Mouse (Mus musculus) left cerebral cortex, adult 18-20 months (tissue): Measurements from ENCODE around the gene Zdhhc18. TPM values are rescaled to one million over a fixed set of nuclear protein-coding genes. Genes with fewer than 3 reads are reported as not detected.
A peak's percentile ranks its signal among the peaks of the same experiment; 100 is the strongest.

Experiments used
- DNase-seq, 2 experiments: peaks; one replicate each; pipeline ENCODE4 v3.0.0; 2021 to 2022; ENCODE audit warnings: low spot score in 2 of 2, mixed read lengths in 1 of 2
- total RNA-seq, 2 experiments: library from RNA; stranded (reverse); gene quantifications; 2 replicates each; pipeline ENCODE4 v1.2.3; 2021

Gene Zdhhc18
- total RNA-seq, 2 experiments from 2014 or later, result 35.5 to 39.2 TPM

DNA sequence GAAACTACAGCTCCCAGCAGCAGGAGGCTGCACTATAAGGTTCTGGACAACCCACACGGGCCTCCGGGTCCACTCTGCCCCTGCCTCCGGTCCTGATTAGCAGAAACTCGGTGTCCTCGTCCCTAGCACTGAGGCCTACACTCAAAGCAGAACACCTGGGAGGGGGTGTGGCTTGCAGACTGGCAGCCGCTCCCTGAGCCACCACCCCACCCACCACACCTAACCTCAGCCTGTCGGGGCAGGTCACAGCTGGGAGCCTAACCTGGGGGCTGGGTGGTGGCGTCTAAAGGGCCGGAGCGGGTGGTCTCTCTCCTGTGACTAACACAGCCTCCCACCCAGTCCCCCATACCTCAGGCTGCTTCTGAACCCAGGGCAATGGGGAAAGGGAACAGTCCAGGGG is 42.7 kb downstream of the Zdhhc18 start:
- DNase-seq, result no peak

DNA sequence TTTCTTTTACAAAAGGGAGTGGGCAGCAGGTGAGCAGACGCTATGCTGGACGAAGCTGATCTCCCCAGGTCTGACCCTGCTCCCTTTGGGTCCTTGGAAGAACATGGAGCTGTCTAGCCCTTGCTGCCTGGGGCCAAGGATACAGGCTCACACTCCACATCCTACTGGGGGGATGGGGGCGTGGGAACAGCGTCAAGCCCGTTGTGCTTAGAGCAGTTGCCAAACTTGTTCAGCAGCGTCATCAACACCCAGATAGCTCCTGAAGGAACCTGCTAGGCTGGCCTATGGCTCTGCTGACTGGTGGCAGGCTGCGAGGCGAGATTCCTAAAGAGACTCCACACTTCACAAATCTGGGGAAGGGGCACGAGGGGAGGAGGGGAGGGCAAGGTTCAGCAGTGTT is 44.6 kb downstream of the Zdhhc18 start:
- no peak for DNase-seq

DNA sequence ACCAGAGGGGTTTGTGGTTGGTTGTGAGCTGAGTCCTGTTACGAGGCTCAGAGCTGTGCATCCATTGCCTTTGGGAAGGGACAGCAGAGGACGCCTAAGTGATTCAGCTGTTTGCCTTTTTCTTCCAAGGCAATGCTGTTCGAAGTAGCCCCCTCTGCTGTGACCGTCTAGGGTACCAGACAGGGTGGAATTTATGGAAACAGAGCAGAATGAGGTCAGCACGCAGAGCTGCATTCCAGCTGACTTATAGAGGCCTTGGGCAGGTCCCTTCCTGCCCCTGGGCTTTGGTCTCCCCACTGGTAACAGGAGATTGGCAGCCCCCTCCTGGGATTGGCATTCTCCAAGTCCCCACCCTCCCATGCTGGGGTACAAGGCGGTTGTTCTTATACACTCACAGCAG is 45.1 kb downstream of the Zdhhc18 start:
- no peak for DNase-seq

DNA sequence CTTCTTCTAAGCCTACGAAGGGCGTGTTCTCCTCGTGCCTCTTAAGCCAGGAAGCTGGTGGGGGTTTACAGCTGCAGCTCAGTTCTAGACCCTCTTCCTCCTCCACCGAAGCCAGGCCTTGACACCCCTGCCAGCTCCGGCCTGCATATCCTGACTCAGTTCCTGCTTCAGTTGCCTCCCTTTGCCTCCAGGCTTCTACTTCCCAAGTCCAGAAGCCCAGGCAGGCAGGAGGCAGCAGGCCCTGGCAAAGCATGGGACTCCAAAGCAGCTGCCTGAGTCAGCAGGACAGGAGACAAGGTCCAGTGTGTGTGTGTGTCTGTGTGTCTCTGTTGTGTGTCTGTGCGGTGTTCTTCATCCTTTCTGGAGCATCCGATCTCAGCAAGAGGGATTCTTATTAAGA is 45.8 kb downstream of the Zdhhc18 start:
- DNase-seq, result no peak

DNA sequence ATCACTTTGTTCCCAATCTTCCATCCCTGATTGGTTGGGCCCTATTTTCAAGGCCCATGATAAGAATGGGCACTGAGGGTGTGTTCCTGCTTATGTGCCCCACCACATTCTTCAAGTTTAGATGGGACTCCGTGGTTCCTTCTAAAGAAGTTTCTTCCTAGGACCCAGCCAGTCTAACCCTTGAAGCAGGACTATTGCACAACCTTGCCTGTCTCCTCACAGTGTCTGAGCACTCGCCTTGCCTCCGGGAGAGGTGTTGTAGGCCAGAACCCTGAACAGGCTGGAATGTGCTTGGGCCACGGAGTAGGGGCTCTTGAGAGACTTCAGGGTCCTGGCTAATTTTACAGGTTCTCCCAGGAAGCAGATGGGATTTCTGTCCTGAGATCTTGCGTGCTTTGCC is 46.9 kb downstream of the Zdhhc18 start:
- no peak for DNase-seq

DNA sequence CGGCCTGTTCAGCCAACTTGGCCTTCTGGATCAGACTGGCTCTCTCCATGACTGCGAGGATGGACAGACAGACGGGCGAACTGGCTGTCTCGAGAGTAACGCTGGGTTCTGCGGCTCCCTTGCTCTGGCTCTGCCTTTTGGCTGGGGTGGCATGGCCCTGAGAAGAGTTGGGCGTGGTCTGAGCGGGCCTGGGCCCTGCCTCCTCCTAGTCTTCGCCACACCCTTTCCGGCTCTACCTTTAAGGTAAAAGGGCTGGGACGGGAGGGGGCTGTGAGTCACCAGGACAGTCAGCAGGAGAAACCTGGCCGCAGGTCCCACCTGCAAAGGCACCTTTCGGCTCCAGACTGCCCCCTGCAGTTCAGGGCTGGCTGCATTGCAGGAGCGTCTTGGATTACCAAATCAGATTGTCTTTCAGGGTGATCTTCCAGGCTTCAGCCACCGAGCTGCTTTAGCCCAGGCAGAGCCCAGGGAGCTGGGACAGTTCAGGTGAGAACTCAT is 48.2 kb downstream of the Zdhhc18 start, which contains the start of gene Sfn:
Sfn (minus strand) TSS at position 448 of the 498 bp plus-strand sequence.
- DNase-seq, result no peak

DNA sequence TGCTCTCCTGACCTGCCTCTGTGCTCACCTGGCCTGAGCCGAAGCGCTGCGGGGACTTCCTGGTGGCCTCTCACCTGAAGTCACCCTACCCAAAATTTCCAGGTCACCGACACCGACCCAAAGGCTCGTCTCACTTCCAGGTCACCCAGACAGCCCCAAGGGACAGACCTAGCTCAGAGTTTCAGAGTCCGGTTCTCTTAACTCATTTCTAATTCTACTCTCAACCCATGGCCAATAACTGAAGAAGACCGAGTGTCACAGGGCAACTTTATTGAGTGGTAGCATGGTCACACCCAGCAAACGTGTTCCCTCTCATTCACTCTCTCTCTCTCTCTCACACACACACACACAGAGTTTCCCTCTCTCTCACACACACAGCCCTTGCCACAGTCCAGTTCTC is 49.6 kb downstream of the Zdhhc18 start:
- DNase-seq, result no peak

DNA sequence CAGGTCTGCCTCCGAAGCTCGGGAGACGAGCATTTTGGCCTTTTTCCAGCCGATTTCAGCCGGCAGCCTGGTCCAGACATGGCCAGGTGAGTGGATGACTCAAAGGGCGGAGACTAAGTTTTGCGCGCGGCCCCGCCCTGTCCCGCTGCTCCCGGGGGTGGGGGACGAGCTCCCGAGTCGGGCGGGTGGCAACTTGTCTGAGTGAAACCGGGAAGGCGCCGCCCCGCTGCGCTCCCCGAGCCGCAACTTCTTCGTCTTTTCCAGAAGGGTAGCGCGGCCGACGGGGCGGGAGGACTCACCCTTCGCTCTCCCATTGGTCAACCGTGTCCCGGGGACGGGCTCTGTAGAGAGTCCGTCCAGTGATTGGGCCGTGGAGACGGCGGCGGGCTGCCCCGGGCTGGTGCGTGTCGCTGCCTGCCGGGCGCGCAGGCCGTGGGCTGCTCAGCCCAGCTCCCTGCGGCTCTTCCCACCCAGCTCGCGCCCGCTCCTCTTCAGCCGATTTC is 50.3 kb downstream of the Zdhhc18 start:
- DNase-seq, result peak; percentile 71 to 82

DNA sequence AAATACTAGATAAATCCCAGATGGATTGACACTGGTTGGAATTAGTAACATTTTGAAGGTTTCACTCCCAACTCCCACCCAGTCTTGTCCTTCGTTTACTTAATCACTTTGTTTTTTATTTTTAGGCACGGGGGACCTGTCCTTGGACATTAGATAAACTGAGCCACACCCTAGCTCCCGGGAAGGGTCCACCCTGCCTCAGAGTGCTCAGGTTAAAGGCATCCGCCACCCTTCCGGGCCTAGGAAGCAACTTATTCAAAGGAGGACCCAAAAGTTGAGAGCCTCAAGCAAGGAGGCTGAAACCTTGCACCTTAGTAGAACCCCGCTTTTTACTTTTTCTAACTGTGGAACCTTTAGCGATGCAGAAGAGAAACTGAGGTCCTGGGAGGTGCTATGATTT is 50.8 kb downstream of the Zdhhc18 start:
- no peak for DNase-seq

DNA sequence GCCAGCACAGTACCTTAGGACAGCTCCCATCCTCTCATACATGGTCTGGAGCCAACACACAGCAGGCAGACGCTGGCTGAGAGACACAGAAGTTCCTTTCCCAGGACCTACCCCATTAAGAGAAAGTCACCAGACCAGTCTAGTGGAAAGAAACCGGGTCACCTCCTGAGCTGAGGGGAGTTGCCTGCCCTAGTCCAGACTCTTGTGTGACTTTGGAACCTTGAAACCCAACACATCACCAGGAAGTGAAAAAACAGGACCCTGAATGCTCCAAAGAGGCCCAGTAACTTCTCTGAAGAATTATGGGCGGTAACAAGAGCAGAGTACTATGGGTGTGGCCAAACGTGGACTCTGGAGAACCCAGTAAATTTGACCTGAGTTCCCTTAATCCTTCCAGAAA is 51.3 kb downstream of the Zdhhc18 start:
- no peak for DNase-seq

DNA sequence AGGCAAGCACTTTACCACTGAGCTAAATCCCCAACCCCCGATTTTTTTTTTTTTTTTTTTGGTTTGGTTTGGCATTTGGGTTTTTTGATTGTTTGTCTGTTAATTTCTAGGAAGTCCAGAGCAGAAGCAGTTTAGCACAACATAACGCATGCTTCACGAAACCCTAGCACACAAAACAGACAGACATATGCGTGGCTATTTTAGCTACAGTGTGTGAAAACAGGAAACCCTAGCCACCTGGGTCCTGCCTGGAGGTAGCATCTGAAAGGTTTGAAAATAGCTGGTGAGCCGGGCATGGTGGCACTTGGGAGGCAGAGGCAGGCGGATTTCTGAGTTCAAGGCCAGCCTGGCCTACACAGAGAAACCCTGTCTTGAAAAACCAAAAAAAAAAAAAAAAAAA is 53.9 kb downstream of the Zdhhc18 start:
- DNase-seq, result no peak

DNA sequence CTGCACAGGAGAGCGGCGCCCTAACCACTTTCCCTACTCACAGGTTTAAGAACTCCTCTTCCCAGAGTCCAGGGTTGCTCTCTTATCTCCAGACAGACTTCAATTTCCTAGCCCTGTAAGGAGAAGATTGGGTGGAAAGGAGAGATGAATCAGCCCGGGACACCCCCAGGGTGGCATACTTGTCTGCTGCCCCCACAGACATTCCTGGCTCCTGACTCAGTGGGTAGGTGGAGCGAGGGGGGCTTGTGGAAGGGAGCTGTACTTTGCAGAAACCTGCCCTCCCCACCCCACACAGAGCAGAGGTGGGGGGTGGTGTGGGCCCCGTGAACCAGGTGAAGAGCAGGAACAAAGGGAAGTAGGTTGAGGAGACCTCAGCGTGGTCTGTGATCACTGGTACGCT is 54.4 kb downstream of the Zdhhc18 start:
- DNase-seq, result peak; percentile 36 to 41

DNA sequence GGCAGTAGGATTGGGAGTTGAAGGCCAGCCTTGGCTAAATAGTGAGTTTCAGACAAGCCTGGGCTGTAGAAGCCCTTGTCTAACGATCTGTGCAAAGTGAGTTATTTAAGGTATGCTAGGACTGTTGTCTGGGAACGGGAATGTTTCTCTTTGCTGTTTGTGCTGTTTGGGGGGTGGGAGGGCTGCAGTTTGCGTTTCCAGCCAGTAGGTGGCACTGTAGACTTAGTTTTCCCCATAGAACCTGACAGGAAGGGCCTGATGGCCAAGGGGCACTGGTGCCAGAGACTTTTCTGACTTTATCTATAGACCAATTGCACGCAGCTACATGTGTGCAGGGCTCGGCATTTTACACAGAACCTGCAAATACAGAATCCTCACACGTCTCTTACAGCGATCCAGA is 57.4 kb downstream of the Zdhhc18 start:
- DNase-seq, result peak; percentile 55 to 60

DNA sequence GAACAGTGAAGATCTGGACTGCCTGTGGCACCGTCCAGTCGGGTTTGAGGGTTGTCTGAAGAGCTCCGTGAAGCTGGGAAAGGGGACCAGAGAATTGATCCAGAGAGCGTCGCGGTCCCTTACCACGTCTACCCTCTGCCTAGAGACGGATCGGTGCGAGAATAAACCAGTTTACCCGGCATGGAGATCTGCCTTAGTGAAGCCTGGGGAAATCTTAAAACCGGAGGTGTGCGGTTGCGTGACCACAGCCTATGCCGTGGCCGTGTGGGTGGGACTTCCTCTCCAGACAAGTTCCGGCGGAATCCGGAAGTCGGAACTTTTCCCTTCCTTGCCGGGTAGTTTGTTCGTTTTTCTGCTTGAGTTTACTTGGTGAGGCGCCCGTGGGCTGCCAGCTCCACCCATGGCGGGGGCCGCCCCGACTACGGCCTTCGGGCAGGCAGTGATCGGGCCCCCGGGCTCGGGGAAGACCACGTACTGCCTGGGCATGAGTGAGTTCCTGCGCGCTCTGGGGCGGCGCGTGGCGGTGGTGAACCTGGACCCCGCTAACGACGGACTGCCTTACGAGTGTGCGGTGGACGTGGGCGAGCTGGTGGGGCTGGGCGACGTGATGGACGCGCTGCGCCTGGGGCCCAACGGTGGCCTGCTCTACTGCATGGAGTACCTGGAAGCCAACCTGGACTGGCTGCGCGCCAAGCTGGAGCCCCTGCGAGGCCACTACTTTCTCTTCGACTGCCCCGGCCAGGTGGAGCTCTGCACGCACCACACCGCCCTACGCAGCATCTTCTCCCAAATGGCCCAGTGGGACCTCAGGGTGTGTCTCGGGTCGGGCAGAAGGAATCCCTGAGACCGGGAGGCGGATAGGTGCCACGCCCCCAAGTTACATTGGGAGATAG is 65.6 kb downstream of the Zdhhc18 start, which contains the start of gene Gpn2:
Gpn2 (plus strand) TSS at position 304 of the 893 bp plus-strand sequence.
- DNase-seq, result peak; percentile 87 to 89

DNA sequence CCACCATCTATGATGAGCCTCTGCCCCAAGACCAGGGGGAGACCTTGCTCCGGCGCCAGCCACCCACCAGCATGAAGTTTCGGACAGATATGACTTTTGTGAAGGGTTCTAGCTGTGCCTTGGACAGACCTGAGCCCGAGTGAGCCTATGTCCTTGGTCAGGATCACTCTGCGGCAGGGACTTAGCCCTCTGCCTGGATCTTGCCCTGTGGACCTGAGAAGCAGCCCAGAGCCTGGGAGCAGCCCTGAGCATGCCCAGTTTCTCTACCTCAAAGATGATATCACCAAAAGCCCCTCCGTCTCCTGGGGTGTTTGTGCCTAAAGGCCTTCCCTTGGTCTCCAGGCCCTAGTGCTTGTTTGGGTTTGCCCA is 66.3 kb downstream of the Zdhhc18 start:
- DNase-seq, result no peak

DNA sequence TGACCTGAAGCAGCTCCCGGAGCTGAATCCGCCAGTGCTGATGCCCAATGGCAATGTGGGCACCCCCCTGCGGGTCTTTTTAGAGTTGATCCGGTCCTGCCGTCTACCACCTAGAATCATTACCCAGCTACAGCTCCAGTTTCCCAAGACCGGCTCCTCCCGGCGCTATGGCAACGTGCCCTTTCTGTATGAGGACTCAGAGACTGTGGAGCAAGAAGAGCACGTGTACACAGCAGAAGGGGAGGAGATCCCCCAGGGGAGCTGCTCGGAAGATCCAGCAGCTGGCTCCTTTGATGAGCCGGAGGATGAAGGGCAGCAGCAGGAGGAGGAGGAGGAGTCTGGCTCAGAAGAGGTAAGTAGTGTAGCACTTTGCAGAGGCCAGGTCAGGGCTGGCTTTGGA is 72.0 kb downstream of the Zdhhc18 start:
- DNase-seq, result no peak

DNA sequence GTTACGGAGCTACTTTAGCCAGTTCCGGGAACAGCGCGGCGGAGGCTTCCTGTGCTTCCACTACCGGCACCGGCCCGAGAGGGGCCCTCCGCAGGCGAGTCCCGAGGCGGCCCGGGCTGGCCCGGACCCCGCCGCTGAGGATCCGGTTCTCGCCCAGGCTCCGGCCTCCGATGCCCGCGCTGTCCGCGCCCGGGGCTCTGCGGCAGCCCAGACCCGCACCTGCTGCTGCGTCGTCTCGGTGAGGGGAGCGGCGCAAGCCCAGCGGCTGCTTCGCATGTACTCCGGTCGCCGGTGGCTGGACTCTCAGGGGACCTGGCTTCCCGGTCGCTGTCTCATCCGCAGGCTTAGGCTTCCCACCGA is 75.1 kb downstream of the Zdhhc18 start:
- no peak for DNase-seq

DNA sequence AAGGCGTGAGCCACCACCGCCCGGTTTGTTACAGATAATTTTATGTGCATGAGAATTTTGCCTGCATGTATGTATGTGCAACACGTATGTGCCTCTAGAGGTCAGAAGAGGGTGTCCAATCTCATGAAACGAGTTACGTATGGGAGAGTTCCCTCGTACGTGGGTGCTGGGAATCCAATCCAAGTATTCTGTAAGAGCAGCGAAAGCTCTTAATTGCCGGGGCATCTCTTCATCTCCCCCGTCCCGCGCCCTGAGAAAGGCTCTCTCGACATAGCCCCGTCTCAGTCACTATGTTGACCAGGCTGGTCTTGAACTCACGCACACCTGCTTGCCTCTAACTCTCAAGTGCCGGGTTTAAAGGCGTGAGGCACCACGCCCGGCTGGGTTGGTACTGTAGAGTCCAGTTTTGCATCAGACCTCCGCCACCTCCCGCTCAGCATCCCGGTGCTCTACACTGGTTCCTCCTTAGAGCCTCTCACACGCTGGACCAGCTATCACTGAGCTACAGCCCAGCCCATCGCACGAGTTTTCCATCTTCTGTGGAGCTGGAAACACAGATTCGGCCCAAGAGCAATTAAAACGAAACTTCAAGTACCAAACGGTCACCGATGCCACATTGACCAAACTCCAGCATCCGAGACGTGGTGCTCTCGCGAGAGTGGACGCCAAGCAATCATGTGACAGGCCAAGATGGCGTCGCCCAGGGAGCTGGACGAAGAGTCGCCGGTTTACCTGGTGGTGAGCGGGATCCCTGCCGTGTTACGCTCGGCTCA is 75.7 kb downstream of the Zdhhc18 start, which contains the start of gene Gpatch3:
Gpatch3 (plus strand) TSS at position 676 of the 773 bp plus-strand sequence.
- DNase-seq, result peak; percentile 90 to 93

DNA sequence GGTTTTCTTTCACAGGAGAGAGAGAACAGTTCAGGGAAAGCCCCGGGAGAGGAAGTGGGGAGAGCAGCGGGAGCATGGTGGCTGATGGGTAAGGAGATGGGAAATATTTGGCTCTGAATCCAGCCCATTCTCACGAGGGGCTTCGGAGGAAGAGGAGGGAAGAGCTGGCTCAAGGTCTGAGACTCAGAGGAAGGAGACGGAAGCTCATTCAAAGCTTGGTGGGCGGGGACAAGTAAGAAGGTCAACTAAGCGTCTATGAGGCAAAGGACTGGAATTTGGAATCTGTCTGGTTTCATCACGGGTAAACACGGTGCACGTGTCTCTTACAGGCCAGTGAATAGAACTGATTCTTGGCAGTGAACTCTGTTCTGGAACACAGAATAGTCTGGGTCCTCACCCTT is 79.9 kb downstream of the Zdhhc18 start:
- no peak for DNase-seq

DNA sequence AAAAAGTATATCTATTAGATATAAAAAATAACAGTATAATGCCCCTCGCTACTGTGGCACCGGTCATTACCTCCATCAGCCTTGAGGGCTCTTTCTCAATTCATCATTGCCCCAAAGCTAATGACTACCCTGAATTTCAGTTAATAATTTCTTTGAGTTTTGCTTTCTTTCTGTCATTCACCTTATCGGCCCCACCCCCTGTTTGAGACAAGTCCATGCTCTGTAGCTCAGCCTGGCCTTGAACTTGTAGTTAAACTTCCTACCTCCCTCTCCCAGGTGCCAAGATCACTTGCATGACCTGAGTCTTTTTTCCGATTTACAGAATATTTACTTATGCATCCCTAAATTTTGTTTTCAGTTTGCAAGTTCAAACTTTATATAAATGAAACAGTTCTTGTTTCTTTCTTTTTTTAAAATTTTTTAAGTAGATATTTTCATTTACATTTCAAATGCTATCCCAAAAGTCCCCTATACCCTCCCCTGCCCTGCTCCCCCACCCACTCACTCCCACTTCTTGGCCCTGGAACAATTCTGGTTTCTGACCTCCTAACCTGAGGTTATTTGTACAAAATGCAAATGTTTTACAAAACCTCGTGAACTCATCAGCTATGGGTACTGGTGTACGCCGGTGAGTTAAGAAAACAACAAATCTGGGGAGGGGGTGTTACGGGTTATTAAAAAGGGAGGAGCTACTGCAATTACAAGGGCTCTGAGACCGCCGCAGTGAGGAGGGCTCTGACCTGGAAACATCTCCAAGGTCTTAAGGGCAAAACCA is 80.5 kb downstream of the Zdhhc18 start:
- DNase-seq, result no peak

DNA sequence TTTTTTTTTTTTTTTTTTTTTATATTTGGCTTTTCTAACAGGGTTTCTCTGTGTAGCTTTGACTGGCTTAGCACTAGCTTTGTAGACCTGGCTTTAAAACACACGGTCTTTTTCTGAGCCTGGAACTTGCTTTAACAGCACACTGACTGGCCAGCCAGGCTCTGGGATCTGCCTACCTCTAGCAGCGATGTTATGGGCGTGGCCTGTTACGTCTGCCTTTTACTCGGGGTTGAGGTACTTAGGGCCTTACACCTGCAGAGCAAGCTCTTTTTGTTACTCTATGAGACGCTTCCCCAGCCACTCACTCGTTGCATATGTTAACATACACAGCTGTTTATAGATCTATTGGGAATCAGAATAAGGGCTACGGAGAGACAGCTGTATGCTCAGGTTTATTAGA is 82.7 kb downstream of the Zdhhc18 start:
- DNase-seq, result no peak
